Mouse (Mus musculus) ES-E14 (cell line): ENCODE measurements around the gene Slc5a10. TPM values are rescaled to one million over a fixed set of nuclear protein-coding genes. Genes with fewer than 3 reads are reported as not detected.

Experiments used
- DNase-seq: peaks from one replicate; pipeline ENCODE4 v3.0.0-alpha.2; 2013; ENCODE audit warnings: low read depth, low spot score
- H3K27ac ChIP-seq: 2 replicates; pipeline ENCODE4 v1.5.1; 2012; ENCODE audit warnings: low read depth, mild to moderate bottlenecking, low read length, moderate library complexity, mixed read lengths; ENCODE audit not compliant: poor library complexity, insufficient read depth, severe bottlenecking
- H3K36me3 ChIP-seq: 2 replicates; pipeline ENCODE4 v1.6.1; 2012; ENCODE audit warnings: mild to moderate bottlenecking, low read length, moderate library complexity, mixed read lengths; ENCODE audit not compliant: control insufficient read depth, poor library complexity, insufficient read depth, severe bottlenecking
- H3K4me1 ChIP-seq, 2 experiments: fragments of 150-350 bp in 1 of 2; sonication (generic) in 1 of 2; 2 replicates each; pipeline ENCODE4 v1.6.1; 2012; ENCODE audit warnings: low read length in 2 of 2, mild to moderate bottlenecking in 1 of 2, mixed read lengths in 1 of 2; ENCODE audit not compliant: control insufficient read depth in 2 of 2, insufficient read depth in 2 of 2, poor library complexity in 1 of 2
- H3K4me3 ChIP-seq, 2 experiments: fragments of 150-350 bp in 1 of 2; sonication (generic) in 1 of 2; 2 replicates each; pipeline ENCODE4 v1.5.1; 2012; ENCODE audit warnings: low read length in 2 of 2, low read depth in 1 of 2, mild to moderate bottlenecking in 1 of 2, mixed read lengths in 1 of 2; ENCODE audit not compliant: insufficient read depth in 1 of 2, poor library complexity in 1 of 2, severe bottlenecking in 1 of 2
- H3K9ac ChIP-seq: 2 replicates; pipeline ENCODE4 v1.6.1; 2012; ENCODE audit warnings: low read depth, mild to moderate bottlenecking, low read length, mixed read lengths; ENCODE audit not compliant: poor library complexity, insufficient read depth, severe bottlenecking
- H3K9me3 ChIP-seq: fragments of 150-350 bp; sonication (generic); 2 replicates; pipeline ENCODE4 v1.6.1; 2012; ENCODE audit warnings: low read depth, mild to moderate bottlenecking, low read length; ENCODE audit not compliant: control insufficient read depth, insufficient read depth
- CHD2 ChIP-seq: IDR thresholded peaks from 2 replicates; pipeline ENCODE4 v1.6.1; 2014; ENCODE audit warnings: mild to moderate bottlenecking, low read depth, low read length, inconsistent platforms
- HCFC1 ChIP-seq: IDR thresholded peaks from 2 replicates; pipeline ENCODE4 v1.6.1; 2012; ENCODE audit warnings: low read length, inconsistent platforms, borderline replicate concordance; ENCODE audit not compliant: insufficient read depth
- MAFK ChIP-seq: IDR thresholded peaks from 2 replicates; pipeline ENCODE4 v1.6.1; 2014; ENCODE audit warnings: mild to moderate bottlenecking, low read depth, low read length, inconsistent platforms; ENCODE audit not compliant: insufficient read depth
- ZC3H11A ChIP-seq: IDR thresholded peaks from 2 replicates; pipeline ENCODE4 v1.6.1; 2012; ENCODE audit warnings: low read depth, mild to moderate bottlenecking, inconsistent platforms, low read length, borderline replicate concordance
- ZNF384 ChIP-seq: IDR thresholded peaks from 2 replicates; pipeline ENCODE4 v1.6.1; 2012; ENCODE audit warnings: low read depth, low read length, inconsistent platforms
- in situ Hi-C, 2 experiments: fragments of 600-800 bp; cut with MboI; formaldehyde crosslinking; loops; one replicate each; pipeline ENCODE4 v1.15.1; 2025; ENCODE audit warnings: low sequenced_read_pairs in 2 of 2, inconsistent platforms in 1 of 2; ENCODE audit not compliant: unreplicated experiment in 2 of 2
- total RNA-seq: library from RNA; depleted of rRNA; stranded (reverse); fragments of 300-350 nt; gene quantifications from 2 replicates; pipeline ENCODE4 v1.2.3, GENCODE M21; 2012

The Slc5a10 gene
- total RNA-seq, 1 experiment: 0.45 TPM

DNA sequence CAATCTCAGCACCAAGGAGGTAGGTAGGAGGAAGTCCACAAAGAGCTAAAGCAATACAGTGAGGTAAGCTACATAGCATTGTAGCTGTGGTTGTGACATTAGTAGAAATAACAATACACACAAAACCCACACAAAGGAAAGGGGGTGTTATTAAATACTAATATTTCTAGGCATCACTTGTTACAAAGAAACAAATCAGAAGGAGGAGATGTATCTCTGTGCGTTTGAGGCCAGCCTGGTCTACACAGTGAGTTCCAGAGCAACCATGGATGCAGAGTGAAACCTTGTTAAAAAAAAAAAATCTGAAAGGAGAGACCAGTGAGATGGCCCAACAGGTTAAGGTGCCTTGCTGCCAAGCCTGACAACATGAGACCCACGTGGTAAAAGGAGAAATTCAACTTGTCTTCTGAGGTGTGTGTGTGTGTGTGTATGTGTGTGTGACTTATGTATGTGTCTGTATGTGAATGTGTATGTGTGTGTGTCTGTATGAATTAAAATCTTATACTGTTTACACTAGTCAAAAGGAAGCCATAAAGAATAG lies 74.1 kb downstream of the Slc5a10 start:
- no peak overlapping the region for H3K4me3 ChIP-seq
- in situ Hi-C loops: no loop called here
- no peaks in the 10 kb centered on the region for H3K36me3 ChIP-seq
- no peak for DNase-seq
- H3K9ac ChIP-seq: no peak overlapping the region
- H3K27ac ChIP-seq: no peak overlapping the region
- TF ChIP-seq CHD2 (no peak), HCFC1 (no peak)
- H3K9me3 ChIP-seq: no peaks in the 10 kb centered on the region
- H3K4me1 ChIP-seq: peaks cover 0 to 3% of the 10 kb centered on the region in 2 experiments; a peak in 1 of 4 replicates

DNA sequence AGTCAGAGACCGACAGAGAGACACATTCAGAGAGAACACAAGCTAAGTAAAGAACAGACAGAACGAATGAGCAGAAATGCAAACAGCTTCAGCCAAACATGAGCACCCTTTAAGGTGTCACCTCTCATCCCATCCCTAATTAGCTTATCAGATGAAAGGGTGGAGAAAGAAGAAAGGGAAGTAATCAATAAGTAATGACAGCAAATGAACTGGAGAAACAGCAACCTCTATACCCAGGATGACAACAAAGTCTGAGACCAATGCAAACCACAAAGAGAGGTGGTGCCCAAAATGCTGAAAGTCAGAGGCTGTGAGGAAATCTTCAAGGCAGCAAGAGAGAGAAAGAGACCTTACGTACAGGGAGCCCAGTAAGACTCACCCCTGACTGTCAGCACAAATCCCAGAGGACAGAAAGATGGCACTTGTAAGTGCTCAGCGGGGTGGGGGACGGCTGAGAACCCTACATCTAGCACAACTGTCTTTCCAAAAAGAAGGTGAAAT lies 75.2 kb downstream of the Slc5a10 start:
- TF ChIP-seq ZC3H11A (no peak), HCFC1 (no peak), ZNF384 (no peak), CHD2 (no peak), MAFK (no peak)
- no peak overlapping the region for H3K9ac ChIP-seq
- in situ Hi-C loops: no loop called here
- H3K9me3 ChIP-seq: no peaks in the 10 kb centered on the region
- no peaks in the 10 kb centered on the region for H3K36me3 ChIP-seq
- H3K27ac ChIP-seq: no peak overlapping the region
- H3K4me3 ChIP-seq: no peak overlapping the region
- DNase-seq: no peak
- peaks cover 0 to 3% of the 10 kb centered on the region in 2 experiments; a peak in 1 of 4 replicates for H3K4me1 ChIP-seq

DNA sequence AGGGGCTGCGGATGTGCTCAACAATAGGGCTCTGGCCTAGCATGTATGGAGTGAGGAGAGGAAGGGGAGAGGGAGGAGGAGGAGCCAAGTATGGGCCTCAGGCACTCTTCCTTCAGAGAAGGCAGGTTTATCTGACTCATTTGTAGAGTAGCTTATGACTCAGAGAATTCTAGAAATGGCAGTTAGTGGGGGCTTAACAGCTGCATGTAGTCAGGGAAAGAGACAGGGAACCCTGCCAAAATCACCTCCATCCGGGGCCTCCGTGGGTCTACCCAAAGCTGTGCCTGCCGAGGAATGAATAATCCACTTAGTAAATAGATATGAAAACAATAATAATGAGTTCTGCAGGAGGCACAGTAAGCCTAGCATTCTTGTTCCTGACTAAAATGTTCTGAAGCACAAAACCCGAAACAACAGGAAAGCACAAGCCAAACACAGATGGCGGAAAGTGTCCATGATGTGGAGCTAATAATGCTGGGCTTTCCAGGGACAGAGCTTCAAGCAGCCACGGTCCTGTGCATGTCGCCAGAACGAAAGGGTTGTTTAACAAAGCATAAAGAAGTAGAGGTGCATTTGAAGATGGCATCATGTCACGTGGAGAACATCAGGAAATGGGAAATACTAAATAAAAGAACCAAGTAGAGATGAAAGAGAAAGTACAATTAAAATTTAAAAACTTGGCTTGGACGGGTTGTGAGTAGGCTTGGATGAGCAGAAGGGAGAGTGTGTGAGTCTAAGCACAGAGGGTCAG lies 75.9 kb downstream of the Slc5a10 start:
- Histone ChIP-seq H3K4me3 (no peak overlapping the region), H3K9me3 (no peaks in the 10 kb centered on the region), H3K9ac (no peak overlapping the region), H3K36me3 (no peaks in the 10 kb centered on the region), H3K27ac (no peak overlapping the region), H3K4me1 (peaks cover 0 to 3% of the 10 kb centered on the region in 2 experiments; a peak in 1 of 4 replicates)
- in situ Hi-C loops: no loop called here
- no peak for DNase-seq
- TF ChIP-seq ZC3H11A (no peak), ZNF384 (no peak), HCFC1 (no peak), CHD2 (no peak), MAFK (no peak)

DNA sequence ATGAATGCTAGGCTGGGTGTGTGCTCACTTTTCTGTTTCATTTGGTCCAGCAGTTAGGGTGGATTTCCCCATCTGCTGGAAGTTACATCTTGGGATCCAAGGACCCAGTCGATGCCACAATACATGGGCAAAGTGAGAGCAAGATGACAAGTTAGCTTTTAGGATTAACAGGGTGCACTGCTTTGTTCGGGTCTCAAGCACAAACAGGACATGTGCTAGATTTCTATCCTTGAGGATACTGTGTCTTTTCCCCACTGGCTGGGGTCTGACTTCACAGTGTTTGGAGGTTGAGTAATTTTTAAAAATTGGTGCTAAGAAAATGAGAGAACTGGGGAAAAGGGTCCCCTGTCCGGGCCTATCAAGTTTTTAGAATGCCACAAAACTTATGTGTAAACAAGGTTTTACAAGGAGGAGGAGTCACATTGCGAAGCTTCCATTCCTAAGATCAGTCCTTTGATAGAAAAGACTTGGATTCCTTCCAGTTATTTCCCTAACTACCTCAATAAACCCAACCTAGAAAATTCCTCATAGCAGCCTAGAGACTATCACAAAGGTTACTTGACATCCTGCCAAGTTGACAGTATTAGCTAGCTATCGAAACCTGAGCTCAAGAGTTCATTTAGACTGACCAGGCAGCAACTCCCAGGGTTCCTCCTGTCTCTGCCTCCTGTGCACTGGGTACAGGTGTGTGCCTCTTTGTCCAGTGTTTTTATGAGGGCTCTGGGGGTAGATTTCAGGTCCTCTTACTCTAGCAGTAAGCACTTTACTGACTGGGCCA lies 77.3 kb downstream of the Slc5a10 start:
- DNase-seq: no peak
- in situ Hi-C loops: no loop called here
- Histone ChIP-seq H3K9me3 (no peaks in the 10 kb centered on the region), H3K36me3 (no peaks in the 10 kb centered on the region), H3K4me3 (no peak overlapping the region), H3K9ac (no peak overlapping the region), H3K4me1 (peaks cover 0 to 3% of the 10 kb centered on the region in 2 experiments; a peak in 1 of 4 replicates), H3K27ac (no peak overlapping the region)
- TF ChIP-seq ZC3H11A: no peak
- TF ChIP-seq CHD2: no peak
- no peak for TF ChIP-seq ZNF384
- TF ChIP-seq HCFC1: no peak
- no peak for TF ChIP-seq MAFK
